ENCODE assay signal across 8 mouse cellular contexts in genomic region chr5:142905038-142905695, GRCm38 (mm10). TPM values are rescaled to one million over a fixed set of nuclear protein-coding genes. Genes with fewer than 3 reads are reported as not detected.
DNase-seq lines count a peak whose midpoint lies in the region; ATAC-seq and TF ChIP-seq lines count a peak whose summit lies in the region.

No protein-coding gene starts in this region.

- H3K36me3 ChIP-seq in kidney, postnatal 0 days (ENCODE audit: insufficient read depth, low read length) = peaks cover 44% of the 10 kb centered on the region
- peaks cover 57% of the 10 kb centered on the region for H3K36me3 ChIP-seq in hindbrain, embryonic 10.5 days
- H3K36me3 ChIP-seq in midbrain, embryonic 12.5 days = peaks cover 50% of the 10 kb centered on the region

- H3K27me3 ChIP-seq in kidney, postnatal 0 days (ENCODE audit: insufficient read depth, low read length) = no peaks in the 10 kb centered on the region
- H3K27me3 ChIP-seq in hindbrain, embryonic 10.5 days (ENCODE audit: insufficient read depth, poor library complexity, severe bottlenecking) = peaks cover 6% of the 10 kb centered on the region; the same call in 1 of the 2 replicates
- H3K27me3 ChIP-seq in midbrain, embryonic 12.5 days = no peaks in the 10 kb centered on the region

- H3K4me2 ChIP-seq in kidney, postnatal 0 days (ENCODE audit: low read length) = peak overlapping the region; percentile 65
- H3K4me2 ChIP-seq in midbrain, embryonic 12.5 days (replicated peaks) = peak overlapping the region; percentile 78

- no peak for DNase-seq in kidney, postnatal 0 days (ENCODE audit: low spot score)
- DNase-seq in kidney, postnatal 14 days = no peak
- DNase-seq in hindbrain, embryonic 10.5 days (ENCODE audit: low spot score) = no peak
- DNase-seq in cerebellum, postnatal 14 days = no peak
- no peak for DNase-seq in left cerebral cortex, postnatal 36 days (ENCODE audit: low spot score in 2 of 2)
- DNase-seq in thymus, postnatal 25 days = no peak

- TF ChIP-seq POLR2A in bone marrow, adult 2 months (IDR thresholded peaks at IDR 0.05; ENCODE audit: borderline replicate concordance, control insufficient read depth, low read depth, low read length) = no peak

- no peak for TF ChIP-seq CTCF in kidney, postnatal 0 days (IDR thresholded peaks at IDR 0.05; ENCODE audit: low read depth)
- no peak for TF ChIP-seq CTCF in bone marrow, adult 2 months (IDR thresholded peaks at IDR 0.05; ENCODE audit: control insufficient read depth, insufficient read depth, low read length)

- H3K9me3 ChIP-seq in kidney, postnatal 0 days (replicated peaks; ENCODE audit: low read length) = no peaks in the 10 kb centered on the region
- H3K9me3 ChIP-seq in hindbrain, embryonic 10.5 days = no peaks in the 10 kb centered on the region
- no peaks in the 10 kb centered on the region for H3K9me3 ChIP-seq in midbrain, embryonic 12.5 days

- peak overlapping the region; percentile 84 for H3K4me3 ChIP-seq in kidney, postnatal 0 days (replicated peaks; ENCODE audit: low read depth, low read length)
- peak overlapping the region; percentile 75 for H3K4me3 ChIP-seq in bone marrow, adult 2 months (replicated peaks; ENCODE audit: control insufficient read depth, low read depth, low read length)
- H3K4me3 ChIP-seq in hindbrain, embryonic 10.5 days = peak overlapping the region; percentile 97
- H3K4me3 ChIP-seq in midbrain, embryonic 12.5 days = peak overlapping the region; percentile 90

- H3K4me1 ChIP-seq in kidney, postnatal 0 days (replicated peaks; ENCODE audit: insufficient read depth, low read length) = peaks cover 33% of the 10 kb centered on the region
- H3K4me1 ChIP-seq in bone marrow, adult 2 months (ENCODE audit: control insufficient read depth, insufficient read depth, low read length) = peaks cover 2% of the 10 kb centered on the region; the same call in 1 of the 2 replicates
- peaks cover 53% of the 10 kb centered on the region for H3K4me1 ChIP-seq in hindbrain, embryonic 10.5 days (replicated peaks)
- peaks cover 53% of the 10 kb centered on the region for H3K4me1 ChIP-seq in midbrain, embryonic 12.5 days

- 2% methylated on average over 27 of the region's 27 CpGs for whole genome bisulfite sequencing in kidney, postnatal 0 days
- WGBS in bone marrow, adult 2 months = under 1% methylated on average over 27 of the region's 27 CpGs
- WGBS in hindbrain, embryonic 10.5 days = 6% methylated on average over 27 of the region's 27 CpGs
- 6% methylated on average over 27 of the region's 27 CpGs for WGBS in midbrain, embryonic 12.5 days

- intact Hi-C loops in left cerebral cortex, postnatal 36 days (cut with DNase I) = loop anchor here (1.0 to 2.0 kb wide), 3 partner anchors 10 to 58 kb away; partner anchors contain the start of gene Fbxl18

- H3K27ac ChIP-seq in kidney, postnatal 0 days = peak overlapping the region; percentile 99; the same call in 1 of the 2 replicates
- H3K27ac ChIP-seq in bone marrow, adult 2 months (ENCODE audit: control insufficient read depth, insufficient read depth, low read depth, low read length, poor library complexity) = peak overlapping the region; percentile 89
- peak overlapping the region; percentile 100 for H3K27ac ChIP-seq in hindbrain, embryonic 10.5 days
- peak overlapping the region; percentile 100 for H3K27ac ChIP-seq in midbrain, embryonic 12.5 days (replicated peaks)

- no peak; the same call in 1 of the 2 replicates for ATAC-seq in kidney, postnatal 0 days (replicated peaks; ENCODE audit: low FRiP score, low read depth)
- ATAC-seq in midbrain, embryonic 12.5 days (ENCODE audit: low FRiP score, low read depth) = peak; percentile 17

- peak overlapping the region; percentile 98 for H3K9ac ChIP-seq in kidney, postnatal 0 days (ENCODE audit: low read depth, low read length)
- peak overlapping the region; percentile 100 for H3K9ac ChIP-seq in midbrain, embryonic 12.5 days (replicated peaks)

RNA-seq across cellular contexts. Expression of gene Actb, which starts 1.4 kb away (rescaled TPM):
- 14,836 and 15,514 TPM in 2 replicates for polyA plus RNA-seq in kidney, postnatal 0 days (2015; fragmentation: Nextera tagmentation; extraction: Ambion mirVana)
- polyA plus RNA-seq in bone marrow, adult 2 months (2011; ENCODE audit: insufficient read depth, insufficient read length, low replicate concordance, missing spikeins) = 3,846 and 7,097 TPM in 2 replicates
- 14,349 and 15,462 TPM in 2 replicates for polyA plus RNA-seq in hindbrain, embryonic 10.5 days (2016; fragmentation: Nextera tagmentation; extraction: Ambion mirVana)
- polyA plus RNA-seq in midbrain, embryonic 12.5 days (2016; fragmentation: Nextera tagmentation; extraction: Ambion mirVana) = 12,547 and 14,098 TPM in 2 replicates
- 1,000 to 10,000 TPM; 2,229 to 2,541 TPM for total RNA-seq in left cerebral cortex, postnatal 36 days (2021)

RNA-seq across cellular contexts. Expression of gene Fbxl18, which starts 9.9 kb away (rescaled TPM):
- 9.6 and 9.9 TPM in 2 replicates for polyA plus RNA-seq in kidney, postnatal 0 days (2015; fragmentation: Nextera tagmentation; extraction: Ambion mirVana)
- polyA plus RNA-seq in bone marrow, adult 2 months (2011; ENCODE audit: insufficient read depth, insufficient read length, low replicate concordance, missing spikeins) = 4.6 and 10.8 TPM in 2 replicates
- 23.8 and 24.2 TPM in 2 replicates for polyA plus RNA-seq in hindbrain, embryonic 10.5 days (2016; fragmentation: Nextera tagmentation; extraction: Ambion mirVana)
- 27.7 and 28.9 TPM in 2 replicates for polyA plus RNA-seq in midbrain, embryonic 12.5 days (2016; fragmentation: Nextera tagmentation; extraction: Ambion mirVana)
- 10 to 100 TPM; 30.4 to 34.1 TPM for total RNA-seq in left cerebral cortex, postnatal 36 days (2021)

RNA-seq across cellular contexts. Expression of gene Fscn1, which starts 55.0 kb away (rescaled TPM):
- polyA plus RNA-seq in kidney, postnatal 0 days (2015; fragmentation: Nextera tagmentation; extraction: Ambion mirVana) = 175 and 205 TPM in 2 replicates
- 6.4 and 15.2 TPM in 2 replicates for polyA plus RNA-seq in bone marrow, adult 2 months (2011; ENCODE audit: insufficient read depth, insufficient read length, low replicate concordance, missing spikeins)
- polyA plus RNA-seq in hindbrain, embryonic 10.5 days (2016; fragmentation: Nextera tagmentation; extraction: Ambion mirVana) = 757 and 846 TPM in 2 replicates
- polyA plus RNA-seq in midbrain, embryonic 12.5 days (2016; fragmentation: Nextera tagmentation; extraction: Ambion mirVana) = 707 and 742 TPM in 2 replicates
- total RNA-seq in left cerebral cortex, postnatal 36 days (2021) = 100 to 1,000 TPM; 310 to 396 TPM

Comparison
In these comparisons a context has a peak if more than half of its experiments do, and no peak if none do; other contexts are left out.
1. RNA of gene Fscn1, which starts 55.0 kb away (polyA plus RNA-seq): 757 to 846 TPM in hindbrain, embryonic 10.5 days, 707 to 742 TPM in midbrain, embryonic 12.5 days and 175 to 205 TPM in kidney, postnatal 0 days; 6.4 to 15.2 TPM in bone marrow, adult 2 months; every median in the first group is over 10 times any median in the second.
2. Peak in every context shown above with its lines, with median percentiles within 50 percentile points of each other: H3K27ac ChIP-seq and H3K4me3 ChIP-seq.